ENCODE assay signal across 18 mouse cellular contexts in the genomic region with DNA sequence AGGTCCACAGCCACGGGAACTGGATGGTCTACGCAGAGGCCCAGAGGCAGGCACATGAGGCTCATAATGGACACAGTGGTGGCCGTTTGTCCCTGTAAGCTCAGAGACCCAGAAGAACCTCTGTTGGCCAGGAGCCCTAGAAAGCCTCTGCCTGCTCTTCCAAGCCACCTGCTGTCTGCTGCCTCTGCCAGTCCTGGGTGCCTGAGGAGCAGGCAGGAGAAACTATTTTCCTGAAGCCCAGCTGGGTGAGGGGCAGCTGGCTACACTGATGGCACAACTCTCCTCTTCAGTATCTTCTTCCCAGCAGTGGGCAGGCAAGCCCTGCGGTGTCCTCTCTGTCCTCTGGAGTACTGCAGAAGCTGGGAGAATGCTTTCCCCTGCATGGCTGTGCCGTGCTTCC. TPM values are rescaled to one million over a fixed set of nuclear protein-coding genes. Genes with fewer than 3 reads are reported as not detected.
"Had no signal": no experiment of that assay in that cellular context is flagged by ENCODE, and none has a peak within 500 bp of the region (broad histone marks: within the 10 kb centered on the region; RNA-seq: fewer than 3 reads in every experiment).

No protein-coding gene starts in this region.

- H3K4me3 ChIP-seq: left cerebral cortex, adult 2 months; liver, embryonic 13.5 days; lung, embryonic 15.5 days; midbrain, embryonic 15.5 days; neural tube, embryonic 13.5 days; stomach, embryonic 15.5 days had no signal

- H3K27ac ChIP-seq: left cerebral cortex, adult 2 months; liver, embryonic 13.5 days; lung, embryonic 15.5 days; macrophage; midbrain, embryonic 15.5 days; neural tube, embryonic 13.5 days; stomach, embryonic 15.5 days had no signal

- H3K36me3 ChIP-seq: liver, embryonic 13.5 days; lung, embryonic 15.5 days; midbrain, embryonic 15.5 days; neural tube, embryonic 13.5 days; stomach, embryonic 15.5 days had no signal

- H3K9ac ChIP-seq: liver, embryonic 13.5 days; liver, postnatal 0 days; lung, embryonic 15.5 days; midbrain, embryonic 15.5 days; neural tube, embryonic 13.5 days; stomach, embryonic 15.5 days had no signal

- H3K9me3 ChIP-seq: liver, embryonic 13.5 days; lung, embryonic 15.5 days; midbrain, embryonic 15.5 days; stomach, embryonic 15.5 days had no signal

- ATAC-seq: liver, postnatal 0 days; midbrain, embryonic 15.5 days had no signal

- H3K4me2 ChIP-seq: liver, embryonic 13.5 days; lung, embryonic 15.5 days; midbrain, embryonic 15.5 days; neural tube, embryonic 13.5 days; stomach, embryonic 15.5 days had no signal

- H3K27me3 ChIP-seq: lung, embryonic 15.5 days; midbrain, embryonic 15.5 days; neural tube, embryonic 13.5 days; stomach, embryonic 15.5 days had no signal

- DNase-seq: kidney, postnatal 10 days; kidney, postnatal 4 days; liver; liver, embryonic 13.5 days; liver, postnatal 0 days; lung, postnatal 14 days; retina, postnatal 1 day; right cerebral cortex, postnatal 4 days; spleen, adult 18-20 months; thymus, adult 2 months; thymus, postnatal 25 days had no signal

RNA-seq across cellular contexts. Expression of gene 1700001O22Rik, which starts 37.0 kb away (rescaled TPM):
- total RNA-seq: monocyte, adult 5-6 weeks had no signal
- polyA plus RNA-seq: liver, postnatal 0 days; macrophage had no signal
